ENCODE assay signal across 15 mouse cellular contexts in the genomic region with DNA sequence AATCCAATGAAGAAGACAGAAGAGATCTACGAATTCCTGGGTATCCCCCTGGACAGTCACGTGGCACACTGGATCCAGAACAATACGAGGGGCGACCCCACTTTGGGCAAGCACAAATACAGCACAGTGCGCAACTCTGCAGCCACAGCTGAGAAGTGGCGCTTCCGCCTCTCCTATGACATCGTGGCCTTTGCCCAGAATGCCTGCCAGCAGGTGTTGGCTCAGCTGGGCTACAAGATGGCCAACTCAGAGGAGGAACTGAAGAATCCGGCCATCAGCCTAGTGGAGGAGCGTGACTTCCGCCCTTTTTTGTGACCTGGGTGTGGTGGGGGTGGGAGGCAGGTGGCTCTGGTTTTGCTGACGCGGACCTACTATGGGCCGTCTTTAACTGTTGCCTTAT. TPM values are rescaled to one million over a fixed set of nuclear protein-coding genes. Genes with fewer than 3 reads are reported as not detected.
DNase-seq lines count a peak whose midpoint lies in the region; TF ChIP-seq lines count a peak whose summit lies in the region.
"Had no signal": no experiment of that assay in that cellular context is flagged by ENCODE, and none has a peak within 500 bp of the region (broad histone marks: within the 10 kb centered on the region; RNA-seq: fewer than 3 reads in every experiment).

No protein-coding gene starts in this region.

- no peaks in the 10 kb centered on the region for H3K27me3 ChIP-seq in cerebellum, adult 2 months (ENCODE audit: control insufficient read depth, insufficient read depth, low read length)
- H3K27me3 ChIP-seq: embryonic facial prominence, embryonic 12.5 days; forebrain, embryonic 13.5 days; forebrain, embryonic 15.5 days had no signal

- TF ChIP-seq POLR2A in cerebellum, adult 2 months (IDR thresholded peaks at IDR 0.05; ENCODE audit: borderline replicate concordance, insufficient read depth, low read length), result no peak

- 56% methylated on average over 14 of the region's 14 CpGs for WGBS in cerebellum, adult 2 months

- H3K4me3 ChIP-seq in cerebellum, adult 2 months (replicated peaks; ENCODE audit: insufficient read depth, low read depth, low read length), result no peak overlapping the region
- H3K4me3 ChIP-seq: embryonic facial prominence, embryonic 10.5 days; embryonic facial prominence, embryonic 12.5 days; forebrain, embryonic 13.5 days; forebrain, embryonic 15.5 days had no signal

- H3K4me1 ChIP-seq in cerebellum, adult 2 months (ENCODE audit: control insufficient read depth, insufficient read depth, low read length), result peaks cover 3% of the 10 kb centered on the region; the same call in 1 of the 2 replicates
- H3K4me1 ChIP-seq: embryonic facial prominence, embryonic 12.5 days; forebrain, embryonic 13.5 days; forebrain, embryonic 15.5 days had no signal

- TF ChIP-seq CTCF in cerebellum, adult 2 months (IDR thresholded peaks at IDR 0.05; ENCODE audit: borderline replicate concordance, insufficient read depth, low read depth, low read length), result no peak

- intact Hi-C loops in left cerebral cortex, postnatal 4 days (cut with DNase I), result no loop called here

- H3K27ac ChIP-seq in cerebellum, adult 2 months (ENCODE audit: insufficient read depth, low read length), result no peak overlapping the region
- H3K27ac ChIP-seq: embryonic facial prominence, embryonic 10.5 days; embryonic facial prominence, embryonic 12.5 days; forebrain, embryonic 13.5 days; forebrain, embryonic 15.5 days had no signal

- peak; percentile 48 to 58 for DNase-seq in cerebellum, postnatal 14 days
- no peak for DNase-seq in cerebellum, adult 2 months
- peak; percentile 25 for DNase-seq in left cerebral cortex, postnatal 4 days
- DNase-seq in left cerebral cortex, adult 18-20 months (ENCODE audit: low spot score in 2 of 2), result no peak
- DNase-seq in right cerebral cortex, postnatal 4 days, result no peak
- DNase-seq: adrenal gland, adult 8-10 months; adrenal gland, postnatal 36 days; cerebellum, adult 11-12 months; cerebellum, adult 9-10 months; cerebellum, postnatal 25 days; forebrain, postnatal 0 days had no signal

RNA-seq across cellular contexts. Expression of gene Chst1, which starts 14.6 kb away (rescaled TPM):
- polyA plus RNA-seq in cerebellum, adult 2 months (2012; rRNA removed), result 50.3 and 57.7 TPM in 2 replicates
- 10 to 100 TPM; 68.4 to 80.7 TPM for total RNA-seq in left cerebral cortex, postnatal 4 days (2021)
- total RNA-seq in left cerebral cortex, adult 18-20 months (2021), result 100 to 1,000 TPM; 257 to 267 TPM

Comparison
In these comparisons a context has a peak if more than half of its experiments do, and no peak if none do; other contexts are left out.
1. DNase-seq: peak in cerebellum, postnatal 14 days (2 of 2) and left cerebral cortex, postnatal 4 days (single experiment); none in cerebellum, adult 2 months (0 of 2), left cerebral cortex, adult 18-20 months (0 of 2) and right cerebral cortex, postnatal 4 days (single experiment).